In the genomic region with DNA sequence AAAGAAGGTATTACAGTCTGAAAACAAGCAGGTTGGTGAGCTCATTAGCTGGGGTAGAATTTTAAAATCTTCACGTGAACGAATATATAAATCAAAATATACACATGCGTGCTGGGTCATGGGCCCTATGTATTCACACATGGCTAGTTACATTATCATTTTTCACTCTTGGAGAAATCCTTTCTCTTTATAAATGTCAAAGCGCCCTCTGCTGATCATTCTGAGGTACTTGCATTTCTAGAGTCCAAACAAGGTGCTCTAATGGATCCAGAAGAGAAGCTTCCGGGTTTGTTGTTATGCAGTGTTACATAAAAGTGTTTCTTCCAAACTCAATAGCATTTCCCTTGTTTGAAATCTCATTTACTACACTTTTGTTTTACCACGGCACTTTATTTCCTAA, we compare ENCODE assay signal across 9 mouse cellular contexts. TPM values are rescaled to one million over a fixed set of nuclear protein-coding genes. Genes with fewer than 3 reads are reported as not detected.
DNase-seq lines count a peak whose midpoint lies in the region; ATAC-seq and TF ChIP-seq lines count a peak whose summit lies in the region.
"Had no signal": no experiment of that assay in that cellular context is flagged by ENCODE, and none has a peak within 500 bp of the region (broad histone marks: within the 10 kb centered on the region; RNA-seq: fewer than 3 reads in every experiment).

No protein-coding gene starts in this region.

- no peak for DNase-seq in heart, adult 2 months
- DNase-seq in heart, embryonic 10.5 days (ENCODE audit: low spot score) = no peak
- DNase-seq in thymus, postnatal 14 days = peak; percentile 27
- DNase-seq in thymus, adult 18-20 months = no peak
- no peak for DNase-seq in stomach, postnatal 0 days (ENCODE audit: low spot score)
- no peak for DNase-seq in urinary bladder, adult 2 months (ENCODE audit: low spot score)

- TF ChIP-seq EP300 in heart, adult 2 months (IDR thresholded peaks at IDR 0.05; ENCODE audit: insufficient read depth, low read depth, low read length) = no peak
- no peak for TF ChIP-seq EP300 in stomach, postnatal 0 days (optimal IDR thresholded peaks at IDR 0.05)

- WGBS in heart, adult 2 months = 14% methylated on average over 6 of the region's 6 CpGs
- WGBS in heart, embryonic 10.5 days = 27% methylated on average over 6 of the region's 6 CpGs
- 12% methylated on average over 6 of the region's 6 CpGs for WGBS in liver, embryonic 16.5 days (ENCODE audit: insufficient replicate concordance)
- 19% methylated on average over 6 of the region's 6 CpGs for WGBS in stomach, postnatal 0 days

- H3K4me2 ChIP-seq in liver, embryonic 16.5 days (ENCODE audit: low read depth, low read length) = no peak overlapping the region
- no peak overlapping the region for H3K4me2 ChIP-seq in stomach, postnatal 0 days (replicated peaks; ENCODE audit: low read depth)

- H3K27ac ChIP-seq in heart, adult 2 months = no peak overlapping the region
- H3K27ac ChIP-seq in heart, embryonic 10.5 days = no peak overlapping the region
- no peak overlapping the region for H3K27ac ChIP-seq in liver, embryonic 16.5 days (ENCODE audit: low read length)
- H3K27ac ChIP-seq in stomach, postnatal 0 days (replicated peaks) = no peak overlapping the region

- H3K9ac ChIP-seq in heart, adult 2 months (ENCODE audit: low read depth, low read length) = no peak overlapping the region
- H3K9ac ChIP-seq in liver, embryonic 16.5 days (ENCODE audit: low read depth, low read length) = no peak overlapping the region
- H3K9ac ChIP-seq in stomach, postnatal 0 days (ENCODE audit: low read length) = no peak overlapping the region

- H3K79me2 ChIP-seq in heart, adult 2 months (replicated peaks; ENCODE audit: control insufficient read depth, insufficient read depth, low read length) = no peaks in the 10 kb centered on the region

- no peaks in the 10 kb centered on the region for H3K4me1 ChIP-seq in heart, adult 2 months (ENCODE audit: control insufficient read depth, insufficient read depth, low read length)
- no peaks in the 10 kb centered on the region for H3K4me1 ChIP-seq in heart, embryonic 10.5 days
- H3K4me1 ChIP-seq in liver, embryonic 16.5 days (ENCODE audit: control insufficient read depth, low read depth, low read length) = no peaks in the 10 kb centered on the region
- no peaks in the 10 kb centered on the region for H3K4me1 ChIP-seq in stomach, postnatal 0 days (replicated peaks; ENCODE audit: control insufficient read depth, insufficient read depth)

- no peak overlapping the region for H3K4me3 ChIP-seq in heart, adult 2 months
- no peak overlapping the region for H3K4me3 ChIP-seq in heart, embryonic 10.5 days
- no peak overlapping the region for H3K4me3 ChIP-seq in liver, embryonic 16.5 days (ENCODE audit: low read depth, low read length)
- no peak overlapping the region for H3K4me3 ChIP-seq in stomach, postnatal 0 days (ENCODE audit: low read depth, low read length)
- H3K4me3 ChIP-seq: myocyte had no signal

- no peaks in the 10 kb centered on the region for H3K27me3 ChIP-seq in heart, adult 2 months (ENCODE audit: control insufficient read depth, insufficient read depth, low read length)
- no peaks in the 10 kb centered on the region for H3K27me3 ChIP-seq in heart, embryonic 10.5 days (ENCODE audit: insufficient read depth, poor library complexity, severe bottlenecking)
- H3K27me3 ChIP-seq in liver, embryonic 16.5 days (ENCODE audit: control insufficient read depth, insufficient read depth, low read depth, low read length) = no peaks in the 10 kb centered on the region
- no peaks in the 10 kb centered on the region for H3K27me3 ChIP-seq in stomach, postnatal 0 days (ENCODE audit: control insufficient read depth, insufficient read depth, low read length)

- TF ChIP-seq POLR2A in heart, adult 2 months (IDR thresholded peaks at IDR 0.05; ENCODE audit: insufficient read depth, low read depth, low read length) = no peak

- peak; percentile 91 for TF ChIP-seq CTCF in heart, adult 2 months (IDR thresholded peaks at IDR 0.05)
- TF ChIP-seq CTCF in stomach, postnatal 0 days (IDR thresholded peaks at IDR 0.05; ENCODE audit: low read depth) = peak; percentile 78

- peak; percentile 79 for ATAC-seq in erythroblast, adult 5-6 weeks (replicated peaks; ENCODE audit: low FRiP score, poor library complexity, severe bottlenecking)
- ATAC-seq in liver, embryonic 16.5 days (ENCODE audit: low read depth) = peak; percentile 35; the same call in 1 of the 2 replicates
- no peak for ATAC-seq in stomach, postnatal 0 days (ENCODE audit: low FRiP score, low TSS enrichment)

- no peaks in the 10 kb centered on the region for H3K36me3 ChIP-seq in heart, adult 2 months (ENCODE audit: control insufficient read depth, insufficient read depth, low read length)
- no peaks in the 10 kb centered on the region for H3K36me3 ChIP-seq in heart, embryonic 10.5 days
- no peaks in the 10 kb centered on the region; the same call in 1 of the 2 replicates for H3K36me3 ChIP-seq in liver, embryonic 16.5 days (ENCODE audit: control insufficient read depth, insufficient read depth)
- H3K36me3 ChIP-seq in stomach, postnatal 0 days (ENCODE audit: control insufficient read depth, insufficient read depth, low read length) = no peaks in the 10 kb centered on the region

- intact Hi-C loops in heart, adult 2 months (cut with DNase I) = no loop called here

- H3K9me3 ChIP-seq in heart, embryonic 10.5 days = no peaks in the 10 kb centered on the region
- H3K9me3 ChIP-seq in liver, embryonic 16.5 days (replicated peaks; ENCODE audit: control insufficient read depth, low read length) = no peaks in the 10 kb centered on the region
- H3K9me3 ChIP-seq in stomach, postnatal 0 days (ENCODE audit: control insufficient read depth, low read length) = no peaks in the 10 kb centered on the region

RNA-seq across cellular contexts. Expression of gene Ifih1, which starts 15.6 kb away (rescaled TPM):
- 1 to 10 TPM; 5.8 to 8.0 TPM for total RNA-seq in heart, adult 2 months (2021)
- polyA plus RNA-seq in heart, adult 2 months (2012; rRNA removed) = 2.5 and 2.9 TPM in 2 replicates
- polyA plus RNA-seq in heart, embryonic 10.5 days (2016; fragmentation: Nextera tagmentation; extraction: Ambion mirVana) = 0.93 and 1.0 TPM in 2 replicates
- 26.3 and 28.8 TPM in 2 replicates for total RNA-seq in erythroblast, adult 5-6 weeks (2015; ENCODE audit: low replicate concordance)
- total RNA-seq in erythroblast, adult 5-6 weeks (2017; ENCODE audit: low replicate concordance) = 39.8 and 51.7 TPM in 2 replicates
- polyA plus RNA-seq in liver, embryonic 16.5 days (2015; fragmentation: Nextera tagmentation; extraction: Ambion mirVana) = 3.2 and 3.6 TPM in 2 replicates
- 4.3 and 4.9 TPM in 2 replicates for polyA plus RNA-seq in stomach, postnatal 0 days (2015; fragmentation: Nextera tagmentation; extraction: Ambion mirVana)
- 7.1 and 9.1 TPM in 2 replicates for polyA plus RNA-seq in urinary bladder, adult 2 months (2012; rRNA removed)

RNA-seq across cellular contexts. Expression of gene Gca, which starts 33.6 kb away (rescaled TPM):
- total RNA-seq in heart, adult 2 months (2021) = 10 to 100 TPM; 22.8 to 26.2 TPM
- 12.9 and 17.8 TPM in 2 replicates for polyA plus RNA-seq in heart, adult 2 months (2012; rRNA removed)
- polyA plus RNA-seq in heart, embryonic 10.5 days (2016; fragmentation: Nextera tagmentation; extraction: Ambion mirVana) = 9.0 and 14.6 TPM in 2 replicates
- 29.8 and 37.0 TPM in 2 replicates for total RNA-seq in erythroblast, adult 5-6 weeks (2015; ENCODE audit: low replicate concordance)
- 13.7 and 21.0 TPM in 2 replicates for total RNA-seq in erythroblast, adult 5-6 weeks (2017; ENCODE audit: low replicate concordance)
- 5.5 and 5.7 TPM in 2 replicates for polyA plus RNA-seq in liver, embryonic 16.5 days (2015; fragmentation: Nextera tagmentation; extraction: Ambion mirVana)
- 5.1 and 5.3 TPM in 2 replicates for polyA plus RNA-seq in stomach, postnatal 0 days (2015; fragmentation: Nextera tagmentation; extraction: Ambion mirVana)
- polyA plus RNA-seq in urinary bladder, adult 2 months (2012; rRNA removed) = 4.4 and 6.7 TPM in 2 replicates

RNA-seq across cellular contexts. Expression of gene Fap, which starts 56.6 kb away (rescaled TPM):
- total RNA-seq in heart, adult 2 months (2021) = 1 to 10 TPM; 3.8 to 5.0 TPM
- 1.4 and 4.8 TPM in 2 replicates for polyA plus RNA-seq in heart, adult 2 months (2012; rRNA removed)
- polyA plus RNA-seq in heart, embryonic 10.5 days (2016; fragmentation: Nextera tagmentation; extraction: Ambion mirVana) = 0.65 and 1.3 TPM in 2 replicates
- 0.96 and 3.1 TPM in 2 replicates for total RNA-seq in erythroblast, adult 5-6 weeks (2015; ENCODE audit: low replicate concordance)
- total RNA-seq in erythroblast, adult 5-6 weeks (2017; ENCODE audit: low replicate concordance) = 1.6 and 1.7 TPM in 2 replicates
- polyA plus RNA-seq in liver, embryonic 16.5 days (2015; fragmentation: Nextera tagmentation; extraction: Ambion mirVana) = 0.34 and 0.43 TPM in 2 replicates
- 2.3 and 4.0 TPM in 2 replicates for polyA plus RNA-seq in stomach, postnatal 0 days (2015; fragmentation: Nextera tagmentation; extraction: Ambion mirVana)
- polyA plus RNA-seq in urinary bladder, adult 2 months (2012; rRNA removed) = 1.8 and 1.9 TPM in 2 replicates
